Mouse (Mus musculus) splenic B cell, adult 2 months (primary cell): ENCODE measurements around the gene Cyp2f2.

Source experiments
- DNase-seq: peaks from one replicate; pipeline ENCODE4 v3.0.0-alpha.2; 2011; ENCODE audit warnings: low read depth, low spot score
- H3K27me3 ChIP-seq: 2 replicates; pipeline ENCODE4 v1.6.1; 2012; ENCODE audit warnings: mild to moderate bottlenecking, low read length, moderate library complexity, mixed read lengths; ENCODE audit not compliant: control insufficient read depth, poor library complexity, insufficient read depth, severe bottlenecking
- H3K36me3 ChIP-seq: 2 replicates; pipeline ENCODE4 v1.6.1; 2012; ENCODE audit warnings: mild to moderate bottlenecking, low read length, moderate library complexity, mixed read lengths; ENCODE audit not compliant: control insufficient read depth, poor library complexity, insufficient read depth, severe bottlenecking

Cyp2f2 gene

GRCm38 (mm10) chr7:27119676-27120075 lies at the start of gene Cyp2f2:
Gene Cyp2f2 (plus strand): TSS chr7:27119909.
- Histone ChIP-seq H3K36me3 (no peaks in the 10 kb centered on the region), H3K27me3 (no peaks in the 10 kb centered on the region)
- no peak for DNase-seq

DNA sequence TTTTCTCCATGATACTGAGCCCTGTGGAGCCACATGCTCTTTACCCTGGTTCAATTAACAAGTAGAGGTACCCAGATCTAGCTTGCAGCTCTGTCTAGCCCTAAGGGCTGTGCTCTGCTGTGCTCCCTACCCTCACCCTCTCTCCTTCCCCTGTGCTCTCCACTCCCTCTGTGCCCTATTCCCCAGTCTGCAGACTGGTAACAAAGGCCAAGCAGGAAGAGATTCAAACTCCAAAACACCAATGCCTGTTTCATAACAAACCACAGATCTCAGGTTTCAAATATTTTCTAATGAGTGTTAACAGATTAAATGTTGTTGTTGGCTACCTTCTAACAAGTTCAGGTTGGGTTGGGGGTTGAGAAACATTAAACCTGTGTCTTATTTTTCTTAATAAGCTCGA lies 41.1 kb upstream of the Cyp2f2 start:
- no peaks in the 10 kb centered on the region; the same call in 1 of the 2 replicates for H3K27me3 ChIP-seq
- no peak for DNase-seq
- no peaks in the 10 kb centered on the region for H3K36me3 ChIP-seq

- no peaks in the 10 kb centered on the region; the same call in 1 of the 2 replicates for H3K27me3 ChIP-seq
- no peaks in the 10 kb centered on the region for H3K36me3 ChIP-seq
- DNase-seq, result no peak
These were observed 38.1 kb upstream of the Cyp2f2 start for GRCm38 (mm10) chr7:27081625-27082024.

DNA sequence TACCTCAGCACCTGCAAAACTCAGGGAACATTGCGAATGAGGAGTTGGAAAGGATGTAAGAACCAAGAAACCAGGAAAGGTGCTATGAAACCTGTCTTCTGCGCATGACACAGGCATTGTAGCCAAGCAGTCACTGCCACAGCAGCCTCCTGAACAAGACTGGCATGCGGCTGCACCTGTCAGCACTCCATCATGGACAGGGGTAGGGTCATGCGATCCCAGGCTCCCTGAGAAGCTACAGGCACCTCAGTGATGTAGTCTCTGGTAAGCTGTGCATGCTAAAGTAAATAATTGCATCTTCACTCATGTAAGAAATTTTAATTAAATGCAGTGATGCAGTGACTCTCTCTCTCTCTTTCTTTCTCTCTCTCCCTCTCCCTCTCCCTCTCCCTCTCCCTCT lies 28.7 kb upstream of the Cyp2f2 start:
- H3K36me3 ChIP-seq, result no peaks in the 10 kb centered on the region
- DNase-seq, result no peak
- H3K27me3 ChIP-seq, result no peaks in the 10 kb centered on the region

- DNase-seq, result no peak
These were observed 27.5 kb upstream of the Cyp2f2 start for GRCm38 (mm10) chr7:27092038-27092703.

DNA sequence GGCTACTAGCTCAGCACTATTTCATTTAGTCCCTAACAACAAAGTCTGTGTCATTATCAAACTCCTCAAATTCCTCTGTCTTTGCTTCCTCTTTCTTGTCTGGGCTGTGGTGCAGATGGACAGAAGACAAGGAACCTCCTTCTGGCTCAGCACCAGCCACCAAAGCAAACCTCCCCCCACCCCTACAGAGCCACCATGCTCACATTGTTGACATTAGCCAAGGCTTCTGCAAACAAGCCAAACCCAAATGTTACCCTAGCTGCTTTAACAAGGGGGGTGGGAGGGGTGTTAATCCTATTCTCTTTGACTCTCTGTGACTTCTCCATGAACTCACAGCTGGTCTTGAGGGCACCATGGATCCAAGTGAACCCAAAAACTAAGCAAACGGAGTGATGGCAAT lies 26.8 kb upstream of the Cyp2f2 start:
- Histone ChIP-seq H3K36me3 (no peaks in the 10 kb centered on the region), H3K27me3 (no peaks in the 10 kb centered on the region)
- no peak for DNase-seq

More at GRCm38 (mm10) chr7:27092038-27092703, 27.5 kb upstream of the Cyp2f2 start:
- no peaks in the 10 kb centered on the region for H3K36me3 ChIP-seq
- no peaks in the 10 kb centered on the region for H3K27me3 ChIP-seq

DNA sequence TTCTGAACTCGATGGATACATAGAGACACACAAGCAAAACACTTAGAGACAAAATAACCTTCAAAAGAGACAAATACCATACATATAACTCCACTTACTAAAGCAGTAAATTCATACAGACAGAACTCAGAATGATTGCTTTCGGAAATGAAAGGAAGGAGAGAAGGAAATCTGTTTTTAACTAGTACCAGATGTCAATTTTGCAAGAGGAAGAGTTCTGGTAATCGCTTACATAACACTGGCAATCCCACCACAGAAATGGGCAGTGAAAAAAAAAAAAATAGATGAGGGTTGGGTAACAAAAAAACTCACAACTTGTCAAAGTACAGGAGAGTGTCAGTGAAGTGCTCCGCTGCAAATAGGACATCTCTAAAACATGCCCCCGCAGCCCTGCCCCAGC lies 14.8 kb upstream of the Cyp2f2 start:
- DNase-seq, result no peak
- no peaks in the 10 kb centered on the region for H3K27me3 ChIP-seq
- no peaks in the 10 kb centered on the region for H3K36me3 ChIP-seq

GRCm38 (mm10) chr7:27110327-27110726 lies 9.4 kb upstream of the Cyp2f2 start:
- no peaks in the 10 kb centered on the region for H3K27me3 ChIP-seq
- no peak for DNase-seq
- no peaks in the 10 kb centered on the region for H3K36me3 ChIP-seq

GRCm38 (mm10) chr7:27111038-27111437 lies 8.7 kb upstream of the Cyp2f2 start:
- no peaks in the 10 kb centered on the region for H3K36me3 ChIP-seq

DNA sequence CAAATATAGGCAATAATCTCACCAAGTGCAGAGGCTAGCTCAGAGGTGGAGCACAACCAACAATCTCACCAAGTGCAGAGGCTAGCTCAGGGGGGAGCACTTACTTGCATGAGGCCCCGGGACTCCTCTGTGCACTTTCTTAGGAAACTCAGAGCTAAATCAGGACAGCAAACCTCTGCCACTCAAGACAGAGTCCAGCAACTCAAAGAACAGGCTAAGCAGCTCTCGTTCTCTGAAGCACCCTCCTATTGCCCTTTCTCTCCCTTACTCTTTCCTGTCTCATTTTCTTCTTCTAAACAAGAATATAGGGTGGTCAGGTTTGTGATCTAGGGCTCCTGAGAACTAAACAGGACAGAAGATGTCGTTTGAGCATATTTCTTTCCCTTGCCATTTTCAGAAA lies 7.7 kb upstream of the Cyp2f2 start:
- DNase-seq, result no peak
- H3K27me3 ChIP-seq, result no peaks in the 10 kb centered on the region

More at GRCm38 (mm10) chr7:27111038-27111437, 8.7 kb upstream of the Cyp2f2 start:
- H3K27me3 ChIP-seq, result no peaks in the 10 kb centered on the region
- DNase-seq, result no peak

GRCm38 (mm10) chr7:27118033-27118511 lies 1.6 kb upstream of the Cyp2f2 start:
- Histone ChIP-seq H3K27me3 (no peaks in the 10 kb centered on the region), H3K36me3 (no peaks in the 10 kb centered on the region)
- DNase-seq, result no peak

More for the DNA sequence above, 7.7 kb upstream of the Cyp2f2 start:
- no peaks in the 10 kb centered on the region for H3K36me3 ChIP-seq

DNA sequence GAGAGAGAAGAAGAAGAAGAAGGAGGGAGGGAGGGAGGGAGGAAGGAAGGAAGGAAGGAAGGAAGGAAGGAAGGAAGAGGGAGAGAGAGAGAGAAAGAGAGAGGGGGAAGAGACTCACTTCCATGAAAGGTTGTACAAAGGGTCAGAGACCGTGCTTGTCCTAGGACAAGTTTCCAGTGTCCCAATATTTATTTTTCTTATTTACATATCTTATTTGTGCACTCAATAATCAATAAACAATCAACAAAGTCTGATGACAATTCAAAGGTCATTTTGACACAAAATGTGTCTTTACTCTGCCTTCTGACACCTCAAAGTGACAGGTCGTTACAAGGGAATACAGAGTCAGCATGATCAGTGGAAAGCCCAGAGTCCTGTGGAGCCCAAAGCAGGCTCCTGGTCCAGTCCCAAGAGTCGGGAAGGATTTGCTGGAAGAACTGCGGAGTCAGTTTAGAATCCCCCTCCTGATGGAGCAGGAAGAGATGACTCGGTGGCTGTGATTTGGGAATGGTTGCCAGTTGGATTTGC lies 4.7 kb downstream of the Cyp2f2 start:
- H3K27me3 ChIP-seq, result no peaks in the 10 kb centered on the region
- no peak for DNase-seq
- H3K36me3 ChIP-seq, result no peaks in the 10 kb centered on the region

DNA sequence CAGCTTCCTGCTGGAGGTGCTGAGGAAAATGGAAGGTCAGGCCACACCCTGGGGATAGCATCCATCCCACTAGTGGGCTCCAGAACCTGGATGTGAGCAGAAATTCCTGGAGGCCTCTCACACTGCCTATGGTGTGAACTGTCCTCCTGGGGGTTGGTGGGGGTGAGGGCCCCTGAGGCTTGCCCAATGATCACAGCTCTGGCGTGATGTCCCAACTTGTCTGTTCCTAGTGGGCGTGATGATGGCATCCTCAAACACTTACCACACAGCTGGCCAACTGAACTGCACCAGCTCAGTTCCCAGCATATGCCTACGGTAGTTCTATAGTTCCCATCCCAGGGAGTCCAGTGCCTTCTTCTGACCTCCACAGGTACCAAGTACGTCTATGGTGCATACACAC lies 5.3 kb downstream of the Cyp2f2 start:
- no peak for DNase-seq
- Histone ChIP-seq H3K27me3 (no peaks in the 10 kb centered on the region), H3K36me3 (no peaks in the 10 kb centered on the region)

- peak; percentile 31 for DNase-seq
- Histone ChIP-seq H3K36me3 (no peaks in the 10 kb centered on the region), H3K27me3 (no peaks in the 10 kb centered on the region)
These were observed 8.5 kb downstream of the Cyp2f2 start for GRCm38 (mm10) chr7:27128162-27128561.

DNA sequence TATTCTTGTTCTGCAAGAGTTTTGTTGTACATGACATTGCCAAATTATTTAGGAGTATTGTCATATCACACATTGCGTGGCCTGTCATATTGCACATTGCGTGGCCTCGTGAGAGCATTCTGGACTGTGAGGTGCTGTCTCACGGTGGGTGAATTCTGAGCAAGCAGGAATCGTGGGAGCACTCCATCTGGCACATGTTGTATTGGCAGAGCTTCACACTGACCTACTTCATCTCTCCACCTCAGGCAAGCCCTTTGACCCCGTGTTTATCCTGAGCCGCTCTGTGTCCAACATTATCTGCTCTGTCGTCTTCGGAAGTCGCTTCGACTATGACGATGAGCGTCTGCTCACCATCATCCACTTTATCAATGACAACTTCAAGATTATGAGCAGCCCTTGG lies 9.2 kb downstream of the Cyp2f2 start:
- no peaks in the 10 kb centered on the region for H3K36me3 ChIP-seq

DNA sequence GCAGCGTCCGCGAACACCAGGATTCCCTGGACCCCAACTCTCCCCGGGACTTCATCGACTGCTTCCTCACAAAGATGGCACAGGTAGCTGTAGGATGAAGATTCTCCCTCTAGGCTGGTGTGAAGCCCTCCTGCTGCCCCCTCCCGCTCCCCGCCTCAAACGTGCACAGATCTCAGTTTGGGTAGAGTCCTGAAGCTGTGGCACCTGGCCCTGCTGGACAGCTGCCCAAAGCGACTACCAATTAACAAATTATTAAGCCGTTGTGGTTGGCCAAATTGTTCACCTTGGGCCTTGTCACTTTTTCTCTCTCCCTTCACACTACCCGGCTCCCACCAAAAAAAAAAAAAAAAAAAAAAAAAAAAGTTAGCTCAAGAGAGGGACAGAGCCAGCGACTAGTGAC lies 10.1 kb downstream of the Cyp2f2 start:
- Histone ChIP-seq H3K36me3 (no peaks in the 10 kb centered on the region), H3K27me3 (no peaks in the 10 kb centered on the region)
- DNase-seq, result no peak

More for the DNA sequence above, 9.2 kb downstream of the Cyp2f2 start:
- DNase-seq, result no peak
- no peaks in the 10 kb centered on the region for H3K27me3 ChIP-seq
